Mouse (Mus musculus): ENCODE data around the gene Thsd4.

Thsd4 gene

GRCm38 (mm10) chr9:60517148-60517547 is 4.7 kb downstream of the Thsd4 start:
- no peak for DNase-seq (ENCODE audit: low read depth, low spot score)

GRCm38 (mm10) chr9:60516379-60516778 is 5.5 kb downstream of the Thsd4 start:
- DNase-seq (ENCODE audit: low read depth, low spot score) = no peak

GRCm38 (mm10) chr9:60513329-60513788 is 8.5 kb downstream of the Thsd4 start:
- DNase-seq (ENCODE audit: low read depth, low spot score) = no peak

- no peak for DNase-seq (ENCODE audit: low read depth, low spot score)
Measured at GRCm38 (mm10) chr9:60510876-60511275, 11.0 kb downstream of the Thsd4 start.

- DNase-seq (ENCODE audit: low read depth, low spot score) = no peak
Measured at GRCm38 (mm10) chr9:60506136-60506535, 15.7 kb downstream of the Thsd4 start.

GRCm38 (mm10) chr9:60504378-60505285 is 17.2 kb downstream of the Thsd4 start:
- no peak for DNase-seq (ENCODE audit: low read depth, low spot score)

GRCm38 (mm10) chr9:60502220-60502619 is 19.6 kb downstream of the Thsd4 start:
- DNase-seq (ENCODE audit: low read depth, low spot score) = no peak

- DNase-seq (ENCODE audit: low read depth, low spot score) = no peak
Measured at GRCm38 (mm10) chr9:60501504-60502179, 20.2 kb downstream of the Thsd4 start.

GRCm38 (mm10) chr9:60492275-60492974 is 29.4 kb downstream of the Thsd4 start:
- DNase-seq (ENCODE audit: low read depth, low spot score) = no peak

GRCm38 (mm10) chr9:60491489-60492100 is 30.3 kb downstream of the Thsd4 start:
- DNase-seq (ENCODE audit: low read depth, low spot score) = no peak

GRCm38 (mm10) chr9:60491079-60491478 is 30.8 kb downstream of the Thsd4 start:
- DNase-seq (ENCODE audit: low read depth, low spot score) = no peak

GRCm38 (mm10) chr9:60488816-60489215 is 33.0 kb downstream of the Thsd4 start:
- DNase-seq (ENCODE audit: low read depth, low spot score) = no peak

- no peak for DNase-seq (ENCODE audit: low read depth, low spot score)
Measured at GRCm38 (mm10) chr9:60482165-60482564, 39.7 kb downstream of the Thsd4 start.

GRCm38 (mm10) chr9:60480052-60480451 is 41.8 kb downstream of the Thsd4 start:
- no peak for DNase-seq (ENCODE audit: low read depth, low spot score)

- DNase-seq (ENCODE audit: low read depth, low spot score) = no peak
Measured at GRCm38 (mm10) chr9:60478806-60479205, 43.0 kb downstream of the Thsd4 start.

GRCm38 (mm10) chr9:60477991-60478750 is 43.7 kb downstream of the Thsd4 start:
- no peak for DNase-seq (ENCODE audit: low read depth, low spot score)

- no peak for DNase-seq (ENCODE audit: low read depth, low spot score)
Measured at GRCm38 (mm10) chr9:60460010-60460982, 61.5 kb downstream of the Thsd4 start.

- DNase-seq (ENCODE audit: low read depth, low spot score) = no peak
Measured at GRCm38 (mm10) chr9:60458468-60458962, 63.3 kb downstream of the Thsd4 start.

- DNase-seq (ENCODE audit: low read depth, low spot score) = no peak
Measured at GRCm38 (mm10) chr9:60457359-60458210, 64.3 kb downstream of the Thsd4 start.
